Mouse (Mus musculus): ENCODE measurements at regions not wholly inside any gene's neighbourhood (a gene's known extent, or its start where the extent isn't known, plus 50 kb on each side); places are given as distances from the start of the nearest gene placed in this dataset.

DNA sequence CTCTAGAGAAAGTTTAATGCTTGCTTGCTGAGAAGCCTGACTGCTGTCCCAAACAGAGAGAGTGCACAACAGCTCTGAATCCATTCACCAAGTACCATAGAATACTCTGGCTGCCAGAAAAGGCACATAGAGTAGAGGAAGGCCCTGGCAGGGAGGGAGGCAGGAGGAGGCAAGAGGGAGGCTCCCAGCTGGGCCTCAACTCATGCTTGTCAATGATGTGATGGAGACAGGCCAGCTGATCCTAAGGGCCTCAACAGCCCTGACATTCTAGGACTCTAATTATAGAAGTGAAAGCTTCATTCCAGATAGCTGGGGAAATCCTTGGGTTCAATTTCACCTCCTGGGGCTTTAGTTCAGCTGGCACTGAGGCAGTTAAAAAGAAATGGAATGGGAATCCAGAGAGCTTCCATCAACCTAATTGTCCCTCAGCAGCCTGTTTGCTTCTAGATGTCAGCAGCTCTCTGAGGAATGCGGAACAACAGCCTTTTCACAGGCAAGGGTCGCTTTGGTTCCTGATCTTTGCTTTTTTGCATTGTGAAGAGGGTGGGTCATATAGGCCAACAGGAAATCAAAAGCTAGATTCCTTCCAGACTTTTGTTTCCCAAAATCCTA lies 152.8 kb upstream of the Mamld1 start:
- no peak for TF ChIP-seq SRF (IDR thresholded peaks at IDR 0.05; ENCODE audit: control insufficient read depth, insufficient read length, low read depth)
- no peak for TF ChIP-seq POLR2A (IDR thresholded peaks at IDR 0.05; ENCODE audit: insufficient read length, low read depth)
- no peak for TF ChIP-seq TCF12 (IDR thresholded peaks at IDR 0.05; ENCODE audit: insufficient read depth, poor library complexity, severe bottlenecking)
- no peak for TF ChIP-seq MAX (IDR thresholded peaks at IDR 0.05; ENCODE audit: low read depth)
- TF ChIP-seq MYOG (IDR thresholded peaks at IDR 0.05; ENCODE audit: control insufficient read depth in 1 of 3, insufficient read depth in 1 of 3, insufficient read length in 2 of 3, low read depth in 2 of 3), result no peak
